Mouse (Mus musculus): ENCODE measurements around the gene Pid1. TPM values are rescaled to one million over a fixed set of nuclear protein-coding genes. Genes with fewer than 3 reads are reported as not detected.
A peak's percentile ranks its signal among the peaks of the same experiment; 100 is the strongest.

Gene Pid1
- polyA plus RNA-seq, 1 experiment = 67.1 TPM

GRCm38 (mm10) chr1:84153943-84154342, 210.0 kb downstream of the Pid1 start:
- Histone ChIP-seq H3K4me3 (ENCODE audit: low read depth, low read length) (no peak overlapping the region), H3K27ac (ENCODE audit: insufficient read depth, low read length) (no peak overlapping the region), H3K9ac (ENCODE audit: low read depth, poor library complexity, severe bottlenecking) (no peak overlapping the region), H3K9me3 (replicated peaks; ENCODE audit: control insufficient read depth, insufficient read depth, low read length, poor library complexity, severe bottlenecking) (no peaks in the 10 kb centered on the region), H3K36me3 (ENCODE audit: control insufficient read depth, insufficient read depth, low read length, poor library complexity, severe bottlenecking) (peaks cover 2% of the 10 kb centered on the region; the same call in 1 of the 2 replicates), H3K27me3 (ENCODE audit: control insufficient read depth, insufficient read depth, low read length, poor library complexity, severe bottlenecking) (no peaks in the 10 kb centered on the region), H3K4me1 (ENCODE audit: control insufficient read depth, insufficient read depth, low read length) (no peaks in the 10 kb centered on the region)
- TF ChIP-seq POLR2A (IDR thresholded peaks at IDR 0.05; ENCODE audit: insufficient read depth, low read length) (no peak), CTCF (IDR thresholded peaks at IDR 0.05; ENCODE audit: low read depth, low read length) (peak; percentile 34)

- Histone ChIP-seq H3K27ac (ENCODE audit: insufficient read depth, low read length) (no peak overlapping the region), H3K36me3 (ENCODE audit: control insufficient read depth, insufficient read depth, low read length, poor library complexity, severe bottlenecking) (no peaks in the 10 kb centered on the region), H3K9me3 (replicated peaks; ENCODE audit: control insufficient read depth, insufficient read depth, low read length, poor library complexity, severe bottlenecking) (no peaks in the 10 kb centered on the region), H3K4me3 (ENCODE audit: low read depth, low read length) (no peak overlapping the region), H3K27me3 (ENCODE audit: control insufficient read depth, insufficient read depth, low read length, poor library complexity, severe bottlenecking) (no peaks in the 10 kb centered on the region), H3K9ac (ENCODE audit: low read depth, poor library complexity, severe bottlenecking) (no peak overlapping the region), H3K4me1 (ENCODE audit: control insufficient read depth, insufficient read depth, low read length) (no peaks in the 10 kb centered on the region)
- TF ChIP-seq EP300 (IDR thresholded peaks at IDR 0.05; ENCODE audit: insufficient read depth, low read depth, low read length) = no peak
- TF ChIP-seq CTCF (IDR thresholded peaks at IDR 0.05; ENCODE audit: low read depth, low read length) = no peak
- no peak for TF ChIP-seq POLR2A (IDR thresholded peaks at IDR 0.05; ENCODE audit: insufficient read depth, low read length)
These were observed 222.4 kb downstream of the Pid1 start for GRCm38 (mm10) chr1:84141561-84141960.

- Histone ChIP-seq H3K4me1 (ENCODE audit: control insufficient read depth, insufficient read depth, low read length) (no peaks in the 10 kb centered on the region), H3K27me3 (ENCODE audit: control insufficient read depth, insufficient read depth, low read length, poor library complexity, severe bottlenecking) (no peaks in the 10 kb centered on the region), H3K27ac (ENCODE audit: insufficient read depth, low read length) (no peak overlapping the region), H3K4me3 (ENCODE audit: low read depth, low read length) (no peak overlapping the region), H3K9me3 (replicated peaks; ENCODE audit: control insufficient read depth, insufficient read depth, low read length, poor library complexity, severe bottlenecking) (no peaks in the 10 kb centered on the region), H3K36me3 (ENCODE audit: control insufficient read depth, insufficient read depth, low read length, poor library complexity, severe bottlenecking) (no peaks in the 10 kb centered on the region), H3K9ac (ENCODE audit: low read depth, poor library complexity, severe bottlenecking) (no peak overlapping the region)
- TF ChIP-seq POLR2A (IDR thresholded peaks at IDR 0.05; ENCODE audit: insufficient read depth, low read length) (no peak), EP300 (IDR thresholded peaks at IDR 0.05; ENCODE audit: insufficient read depth, low read depth, low read length) (no peak), CTCF (IDR thresholded peaks at IDR 0.05; ENCODE audit: low read depth, low read length) (no peak)
These were observed 231.5 kb downstream of the Pid1 start for GRCm38 (mm10) chr1:84132451-84132850.

- H3K9ac ChIP-seq (ENCODE audit: low read depth, poor library complexity, severe bottlenecking) = no peak overlapping the region
- no peak overlapping the region for H3K27ac ChIP-seq (ENCODE audit: insufficient read depth, low read length)
- no peaks in the 10 kb centered on the region for H3K27me3 ChIP-seq (ENCODE audit: control insufficient read depth, insufficient read depth, low read length, poor library complexity, severe bottlenecking)
- no peaks in the 10 kb centered on the region for H3K4me1 ChIP-seq (ENCODE audit: control insufficient read depth, insufficient read depth, low read length)
- TF ChIP-seq CTCF (IDR thresholded peaks at IDR 0.05; ENCODE audit: low read depth, low read length) (no peak), POLR2A (IDR thresholded peaks at IDR 0.05; ENCODE audit: insufficient read depth, low read length) (no peak), EP300 (IDR thresholded peaks at IDR 0.05; ENCODE audit: insufficient read depth, low read depth, low read length) (no peak)
- no peaks in the 10 kb centered on the region for H3K9me3 ChIP-seq (replicated peaks; ENCODE audit: control insufficient read depth, insufficient read depth, low read length, poor library complexity, severe bottlenecking)
- H3K4me3 ChIP-seq (ENCODE audit: low read depth, low read length) = no peak overlapping the region
- no peaks in the 10 kb centered on the region for H3K36me3 ChIP-seq (ENCODE audit: control insufficient read depth, insufficient read depth, low read length, poor library complexity, severe bottlenecking)
These were observed 232.2 kb downstream of the Pid1 start for GRCm38 (mm10) chr1:84131799-84132198.

GRCm38 (mm10) chr1:84128510-84128909, 235.5 kb downstream of the Pid1 start:
- no peak overlapping the region for H3K4me3 ChIP-seq (ENCODE audit: low read depth, low read length)
- no peak overlapping the region for H3K9ac ChIP-seq (ENCODE audit: low read depth, poor library complexity, severe bottlenecking)
- TF ChIP-seq CTCF (IDR thresholded peaks at IDR 0.05; ENCODE audit: low read depth, low read length) = peak; percentile 34
- no peak for TF ChIP-seq POLR2A (IDR thresholded peaks at IDR 0.05; ENCODE audit: insufficient read depth, low read length)
- no peaks in the 10 kb centered on the region for H3K4me1 ChIP-seq (ENCODE audit: control insufficient read depth, insufficient read depth, low read length)
- H3K27ac ChIP-seq (ENCODE audit: insufficient read depth, low read length) = no peak overlapping the region
- no peaks in the 10 kb centered on the region for H3K9me3 ChIP-seq (replicated peaks; ENCODE audit: control insufficient read depth, insufficient read depth, low read length, poor library complexity, severe bottlenecking)
- H3K27me3 ChIP-seq (ENCODE audit: control insufficient read depth, insufficient read depth, low read length, poor library complexity, severe bottlenecking) = no peaks in the 10 kb centered on the region
- H3K36me3 ChIP-seq (ENCODE audit: control insufficient read depth, insufficient read depth, low read length, poor library complexity, severe bottlenecking) = no peaks in the 10 kb centered on the region

- Histone ChIP-seq H3K4me3 (ENCODE audit: low read depth, low read length) (no peak overlapping the region), H3K9me3 (replicated peaks; ENCODE audit: control insufficient read depth, insufficient read depth, low read length, poor library complexity, severe bottlenecking) (no peaks in the 10 kb centered on the region), H3K27ac (ENCODE audit: insufficient read depth, low read length) (no peak overlapping the region), H3K9ac (ENCODE audit: low read depth, poor library complexity, severe bottlenecking) (no peak overlapping the region), H3K27me3 (ENCODE audit: control insufficient read depth, insufficient read depth, low read length, poor library complexity, severe bottlenecking) (no peaks in the 10 kb centered on the region), H3K36me3 (ENCODE audit: control insufficient read depth, insufficient read depth, low read length, poor library complexity, severe bottlenecking) (no peaks in the 10 kb centered on the region), H3K4me1 (ENCODE audit: control insufficient read depth, insufficient read depth, low read length) (no peaks in the 10 kb centered on the region)
- TF ChIP-seq CTCF (IDR thresholded peaks at IDR 0.05; ENCODE audit: low read depth, low read length) = no peak
- no peak for TF ChIP-seq EP300 (IDR thresholded peaks at IDR 0.05; ENCODE audit: insufficient read depth, low read depth, low read length)
- no peak for TF ChIP-seq POLR2A (IDR thresholded peaks at IDR 0.05; ENCODE audit: insufficient read depth, low read length)
These were observed 244.7 kb downstream of the Pid1 start for GRCm38 (mm10) chr1:84119306-84119705.
